Mouse (Mus musculus) E14TG2a.4 (cell line): ENCODE results near the gene Dtd1.

Experiments used
- CTCF ChIP-seq: conservative IDR thresholded peaks from 2 replicates; pipeline ENCODE4 v1.5.1; 2014; ENCODE audit warnings: low read length
- NANOG ChIP-seq: IDR thresholded peaks from 2 replicates; pipeline ENCODE4 v1.6.1; 2014; ENCODE audit warnings: borderline replicate concordance, low read length, mixed read lengths
- POU5F1 ChIP-seq: IDR thresholded peaks from 2 replicates; pipeline ENCODE4 v1.6.1; 2014; ENCODE audit warnings: low read length, borderline replicate concordance

- TF ChIP-seq CTCF (no peak), POU5F1 (no peak), NANOG (no peak)
Observed at GRCm38 (mm10) chr2:144769556-144769955, 169.9 kb downstream of the Dtd1 start.
